Mouse (Mus musculus): ENCODE data around the gene Clec4a3. TPM values are rescaled to one million over a fixed set of nuclear protein-coding genes. Genes with fewer than 3 reads are reported as not detected.

The Clec4a3 gene
- polyA plus RNA-seq (2014; fragmentation: Illumina TruSeq; extraction: RNeasy Lipid Tissue Mini Kit (QIAGEN cat#74804); ENCODE audit: low replicate concordance), result 10.9 TPM

GRCm38 (mm10) chr6:122952401-122952800 lies at the start of gene Clec4a3:
Clec4a3 (plus strand) TSS chr6:122952515.

DNA sequence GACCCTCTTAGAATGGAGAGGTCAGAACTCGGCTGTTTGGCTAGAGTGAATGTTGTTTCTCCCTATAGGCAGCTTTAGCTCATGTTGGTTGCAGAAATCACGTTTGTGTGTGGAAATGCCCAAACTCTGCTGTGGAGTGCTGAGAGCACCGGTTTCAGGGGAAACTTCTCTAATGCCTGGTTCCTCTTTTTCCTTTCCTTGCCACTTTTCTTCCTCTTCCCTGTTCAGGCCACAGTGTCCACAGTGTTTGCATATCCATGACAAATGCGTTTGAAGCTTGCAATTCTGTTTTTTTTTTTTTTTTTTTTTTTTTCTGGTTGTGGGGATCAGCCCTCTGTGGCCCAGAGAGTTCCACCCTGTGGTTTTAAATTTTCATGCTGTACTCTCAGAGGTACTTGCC lies 30.9 kb upstream of the Clec4a3 start, which contains the start of gene Clec4a1:
Gene Clec4a1, plus strand, starts transcription at position 398 of the 400 bp plus-strand sequence.

DNA sequence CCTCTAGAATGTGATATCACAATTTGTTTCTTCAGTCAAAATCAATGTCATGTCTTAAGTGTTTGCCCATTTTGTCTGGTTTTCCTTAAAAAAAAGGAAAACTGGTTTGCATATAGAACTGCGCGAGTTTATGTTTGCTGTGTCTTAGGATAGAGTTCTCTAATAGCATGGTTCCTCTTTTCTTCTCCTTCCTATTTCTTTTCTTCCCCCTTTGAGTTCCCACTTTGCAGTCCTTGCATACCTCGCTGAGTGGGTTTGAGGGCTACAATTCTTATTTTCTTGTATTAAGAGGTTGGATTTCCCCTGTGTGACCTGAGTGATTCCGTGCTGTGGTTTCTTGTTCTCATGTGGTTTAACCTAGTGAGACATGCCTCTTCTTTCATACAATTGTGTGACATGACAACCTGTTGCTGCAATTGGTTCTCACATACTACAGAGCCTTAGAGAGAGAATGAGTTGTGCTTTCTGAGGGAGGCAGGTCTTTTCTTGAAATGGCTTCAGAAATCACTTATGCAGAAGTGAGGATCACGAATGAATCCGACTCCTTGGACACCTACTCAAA lies 37.6 kb downstream of the Clec4a3 start, which contains the start of gene Clec4a4:
Gene Clec4a4, plus strand, starts transcription at position 492 of the 562 bp plus-strand sequence.

Other genes with a start within 250 kb of the Clec4a3 start
- not detected for gene Nanog, start 245.0 kb upstream of the Clec4a3 start, polyA plus RNA-seq (2014; fragmentation: Illumina TruSeq; extraction: RNeasy Lipid Tissue Mini Kit (QIAGEN cat#74804); ENCODE audit: low replicate concordance)
- gene Slc2a3, start 150.9 kb upstream of the Clec4a3 start, polyA plus RNA-seq (2014; fragmentation: Illumina TruSeq; extraction: RNeasy Lipid Tissue Mini Kit (QIAGEN cat#74804); ENCODE audit: low replicate concordance), result 1.1 TPM
- 9.9 TPM for gene Foxj2, start 132.6 kb upstream of the Clec4a3 start, polyA plus RNA-seq (2014; fragmentation: Illumina TruSeq; extraction: RNeasy Lipid Tissue Mini Kit (QIAGEN cat#74804); ENCODE audit: low replicate concordance)
- gene C3ar1, start 96.4 kb upstream of the Clec4a3 start, polyA plus RNA-seq (2014; fragmentation: Illumina TruSeq; extraction: RNeasy Lipid Tissue Mini Kit (QIAGEN cat#74804); ENCODE audit: low replicate concordance), result 10.0 TPM
- 74.8 TPM for gene Necap1, start 78.0 kb upstream of the Clec4a3 start, polyA plus RNA-seq (2014; fragmentation: Illumina TruSeq; extraction: RNeasy Lipid Tissue Mini Kit (QIAGEN cat#74804); ENCODE audit: low replicate concordance)
- 19.2 TPM for gene Clec4a1, start 30.7 kb upstream of the Clec4a3 start, polyA plus RNA-seq (2014; fragmentation: Illumina TruSeq; extraction: RNeasy Lipid Tissue Mini Kit (QIAGEN cat#74804); ENCODE audit: low replicate concordance)
- gene Clec4a4, start 37.9 kb downstream of the Clec4a3 start, polyA plus RNA-seq (2014; fragmentation: Illumina TruSeq; extraction: RNeasy Lipid Tissue Mini Kit (QIAGEN cat#74804); ENCODE audit: low replicate concordance), result 4.6 TPM
- 1.3 TPM for gene Clec4b1, start 97.4 kb downstream of the Clec4a3 start, polyA plus RNA-seq (2014; fragmentation: Illumina TruSeq; extraction: RNeasy Lipid Tissue Mini Kit (QIAGEN cat#74804); ENCODE audit: low replicate concordance)
- 30.1 TPM for gene Clec4a2, start 153.9 kb downstream of the Clec4a3 start, polyA plus RNA-seq (2014; fragmentation: Illumina TruSeq; extraction: RNeasy Lipid Tissue Mini Kit (QIAGEN cat#74804); ENCODE audit: low replicate concordance)
- gene Clec4b2, start 220.4 kb downstream of the Clec4a3 start, polyA plus RNA-seq (2014; fragmentation: Illumina TruSeq; extraction: RNeasy Lipid Tissue Mini Kit (QIAGEN cat#74804); ENCODE audit: low replicate concordance), result 3.4 TPM

Data from small intestine, adult 10 weeks (tissue).